Mouse (Mus musculus): ENCODE results near the gene Irf2bp1. TPM values are rescaled to one million over a fixed set of nuclear protein-coding genes. Genes with fewer than 3 reads are reported as not detected.

Gene Irf2bp1
- polyA plus RNA-seq, 1 experiment from 2014 or later = 24.9 TPM

GRCm38 (mm10) chr7:18991660-18992293 is 12.1 kb upstream of the Irf2bp1 start:
- 1% methylated on average over 59 of the region's 59 CpGs for WGBS
- 0 out of 2 replicates have a peak, but pooled peaks cover 3% of the 10 kb centered on the region for H3K36me3 ChIP-seq (ENCODE audit: control insufficient read depth, insufficient read depth, low read length)
- H3K4me1 ChIP-seq (replicated peaks; ENCODE audit: control insufficient read depth, insufficient read depth, low read length) = peaks cover 12% of the 10 kb centered on the region
- no peaks in the 10 kb centered on the region for H3K9me3 ChIP-seq (ENCODE audit: control insufficient read depth, low read length)
- H3K27me3 ChIP-seq (replicated peaks; ENCODE audit: control insufficient read depth, insufficient read depth, low read length) = peaks cover 55% of the 10 kb centered on the region
- no peak overlapping the region for H3K27ac ChIP-seq (ENCODE audit: low read depth, low read length)
- ATAC-seq (replicated peaks; ENCODE audit: low FRiP score) = no peak
- H3K4me3 ChIP-seq (ENCODE audit: low read depth, low read length) = peak overlapping the region; percentile 42
- DNase-seq (ENCODE audit: low spot score) = peak; percentile 47
- peak overlapping the region; percentile 82 for H3K4me2 ChIP-seq
- H3K9ac ChIP-seq (ENCODE audit: low read depth, low read length) = peak overlapping the region; percentile 30

- Histone ChIP-seq H3K4me3 (ENCODE audit: low read depth, low read length) (peak overlapping the region; percentile 42), H3K4me2 (peak overlapping the region; percentile 82), H3K27me3 (replicated peaks; ENCODE audit: control insufficient read depth, insufficient read depth, low read length) (peaks cover 55% of the 10 kb centered on the region), H3K4me1 (replicated peaks; ENCODE audit: control insufficient read depth, insufficient read depth, low read length) (peaks cover 12% of the 10 kb centered on the region), H3K9me3 (ENCODE audit: control insufficient read depth, low read length) (no peaks in the 10 kb centered on the region), H3K36me3 (ENCODE audit: control insufficient read depth, insufficient read depth, low read length) (peaks cover 3% of the 10 kb centered on the region; the same call in 1 of the 2 replicates), H3K27ac (ENCODE audit: low read depth, low read length) (no peak overlapping the region), H3K9ac (ENCODE audit: low read depth, low read length) (peak overlapping the region; percentile 6; the same call in 1 of the 2 replicates)
- no peak for ATAC-seq (replicated peaks; ENCODE audit: low FRiP score)
- 4% methylated on average over 31 of the region's 31 CpGs for WGBS
- DNase-seq (ENCODE audit: low spot score) = no peak
Observed at GRCm38 (mm10) chr7:18992294-18992675, 11.6 kb upstream of the Irf2bp1 start.

GRCm38 (mm10) chr7:18993036-18993435 is 10.8 kb upstream of the Irf2bp1 start:
- H3K27ac ChIP-seq (ENCODE audit: low read depth, low read length) = no peak overlapping the region
- H3K4me2 ChIP-seq = no peak overlapping the region; the same call in 1 of the 2 replicates
- no peak for DNase-seq (ENCODE audit: low spot score)
- H3K4me1 ChIP-seq (replicated peaks; ENCODE audit: control insufficient read depth, insufficient read depth, low read length) = peaks cover 12% of the 10 kb centered on the region
- no peak overlapping the region for H3K4me3 ChIP-seq (ENCODE audit: low read depth, low read length)
- peaks cover 52% of the 10 kb centered on the region for H3K27me3 ChIP-seq (replicated peaks; ENCODE audit: control insufficient read depth, insufficient read depth, low read length)
- H3K9me3 ChIP-seq (ENCODE audit: control insufficient read depth, low read length) = no peaks in the 10 kb centered on the region
- H3K36me3 ChIP-seq (ENCODE audit: control insufficient read depth, insufficient read depth, low read length) = peaks cover 7% of the 10 kb centered on the region; the same call in 1 of the 2 replicates
- H3K9ac ChIP-seq (ENCODE audit: low read depth, low read length) = no peak overlapping the region
- ATAC-seq (replicated peaks; ENCODE audit: low FRiP score) = no peak
- 91% methylated on average over 5 of the region's 5 CpGs for WGBS

- H3K9ac ChIP-seq (ENCODE audit: low read depth, low read length) = no peak overlapping the region
- no peak overlapping the region for H3K4me3 ChIP-seq (ENCODE audit: low read depth, low read length)
- H3K36me3 ChIP-seq (ENCODE audit: control insufficient read depth, insufficient read depth, low read length) = peaks cover 7% of the 10 kb centered on the region; the same call in 1 of the 2 replicates
- H3K27ac ChIP-seq (ENCODE audit: low read depth, low read length) = no peak overlapping the region
- DNase-seq (ENCODE audit: low spot score) = no peak
- H3K27me3 ChIP-seq (replicated peaks; ENCODE audit: control insufficient read depth, insufficient read depth, low read length) = peaks cover 4% of the 10 kb centered on the region
- 60% methylated on average over 9 of the region's 9 CpGs for WGBS
- no peak overlapping the region for H3K4me2 ChIP-seq
- H3K4me1 ChIP-seq (replicated peaks; ENCODE audit: control insufficient read depth, insufficient read depth, low read length) = peaks cover 18% of the 10 kb centered on the region
- no peak for ATAC-seq (replicated peaks; ENCODE audit: low FRiP score)
- H3K9me3 ChIP-seq (ENCODE audit: control insufficient read depth, low read length) = no peaks in the 10 kb centered on the region
Observed at GRCm38 (mm10) chr7:18998835-18999234, 5.0 kb upstream of the Irf2bp1 start.

GRCm38 (mm10) chr7:19000421-19000820 is 3.4 kb upstream of the Irf2bp1 start:
- Histone ChIP-seq H3K4me3 (ENCODE audit: low read depth, low read length) (peak overlapping the region; percentile 61), H3K27ac (ENCODE audit: low read depth, low read length) (peak overlapping the region; percentile 39), H3K36me3 (ENCODE audit: control insufficient read depth, insufficient read depth, low read length) (peaks cover 7% of the 10 kb centered on the region; the same call in 1 of the 2 replicates), H3K9me3 (ENCODE audit: control insufficient read depth, low read length) (no peaks in the 10 kb centered on the region), H3K27me3 (replicated peaks; ENCODE audit: control insufficient read depth, insufficient read depth, low read length) (no peaks in the 10 kb centered on the region), H3K4me2 (peak overlapping the region; percentile 99), H3K9ac (ENCODE audit: low read depth, low read length) (peak overlapping the region; percentile 68), H3K4me1 (replicated peaks; ENCODE audit: control insufficient read depth, insufficient read depth, low read length) (peaks cover 29% of the 10 kb centered on the region)
- no peak for DNase-seq (ENCODE audit: low spot score)
- no peak for ATAC-seq (replicated peaks; ENCODE audit: low FRiP score)
- 33% methylated on average over 10 of the region's 10 CpGs for WGBS

GRCm38 (mm10) chr7:19001066-19001806 is 2.6 kb upstream of the Irf2bp1 start:
- Histone ChIP-seq H3K9me3 (ENCODE audit: control insufficient read depth, low read length) (no peaks in the 10 kb centered on the region), H3K27ac (ENCODE audit: low read depth, low read length) (peak overlapping the region; percentile 61), H3K36me3 (ENCODE audit: control insufficient read depth, insufficient read depth, low read length) (peaks cover 14% of the 10 kb centered on the region; the same call in 1 of the 2 replicates), H3K27me3 (replicated peaks; ENCODE audit: control insufficient read depth, insufficient read depth, low read length) (no peaks in the 10 kb centered on the region), H3K4me2 (peak overlapping the region; percentile 99), H3K4me1 (replicated peaks; ENCODE audit: control insufficient read depth, insufficient read depth, low read length) (peaks cover 37% of the 10 kb centered on the region), H3K4me3 (ENCODE audit: low read depth, low read length) (peak overlapping the region; percentile 61), H3K9ac (ENCODE audit: low read depth, low read length) (peak overlapping the region; percentile 68)
- DNase-seq (ENCODE audit: low spot score) = no peak
- 24% methylated on average over 18 of the region's 18 CpGs for WGBS
- ATAC-seq (replicated peaks; ENCODE audit: low FRiP score) = peak; percentile 27; the same call in 1 of the 2 replicates

- Histone ChIP-seq H3K27me3 (replicated peaks; ENCODE audit: control insufficient read depth, insufficient read depth, low read length) (no peaks in the 10 kb centered on the region), H3K9ac (ENCODE audit: low read depth, low read length) (peak overlapping the region; percentile 68; the same call in 1 of the 2 replicates), H3K27ac (ENCODE audit: low read depth, low read length) (peak overlapping the region; percentile 61), H3K36me3 (ENCODE audit: control insufficient read depth, insufficient read depth, low read length) (peaks cover 12% of the 10 kb centered on the region), H3K9me3 (ENCODE audit: control insufficient read depth, low read length) (no peaks in the 10 kb centered on the region), H3K4me2 (peak overlapping the region; percentile 99), H3K4me3 (ENCODE audit: low read depth, low read length) (peak overlapping the region; percentile 61), H3K4me1 (replicated peaks; ENCODE audit: control insufficient read depth, insufficient read depth, low read length) (peaks cover 39% of the 10 kb centered on the region)
- DNase-seq (ENCODE audit: low spot score) (no peak), ATAC-seq (replicated peaks; ENCODE audit: low FRiP score) (no peak)
- WGBS = 77% methylated on average over 3 of the region's 3 CpGs
Observed at GRCm38 (mm10) chr7:19001807-19002085, 2.1 kb upstream of the Irf2bp1 start.

- no peaks in the 10 kb centered on the region for H3K27me3 ChIP-seq (replicated peaks; ENCODE audit: control insufficient read depth, insufficient read depth, low read length)
- peaks cover 43% of the 10 kb centered on the region for H3K4me1 ChIP-seq (replicated peaks; ENCODE audit: control insufficient read depth, insufficient read depth, low read length)
- H3K4me3 ChIP-seq (ENCODE audit: low read depth, low read length) = peak overlapping the region; percentile 42
- peak overlapping the region; percentile 61 for H3K27ac ChIP-seq (ENCODE audit: low read depth, low read length)
- WGBS = 29% methylated on average over 4 of the region's 4 CpGs
- peaks cover 15% of the 10 kb centered on the region for H3K36me3 ChIP-seq (ENCODE audit: control insufficient read depth, insufficient read depth, low read length)
- ATAC-seq (replicated peaks; ENCODE audit: low FRiP score) (no peak), DNase-seq (ENCODE audit: low spot score) (no peak)
- H3K9me3 ChIP-seq (ENCODE audit: control insufficient read depth, low read length) = no peaks in the 10 kb centered on the region
- peak overlapping the region; percentile 99 for H3K4me2 ChIP-seq
- H3K9ac ChIP-seq (ENCODE audit: low read depth, low read length) = peak overlapping the region; percentile 56
Observed at GRCm38 (mm10) chr7:19002115-19002514, 1.7 kb upstream of the Irf2bp1 start.

Measured in liver, embryonic 11.5 days (tissue).